Mouse (Mus musculus) neutrophil, adult 5-6 weeks (primary cell): ENCODE data around the gene Cybrd1. TPM values are rescaled to one million over a fixed set of nuclear protein-coding genes. Genes with fewer than 3 reads are reported as not detected.

Experiments
- total RNA-seq: library from RNA; stranded (forward); fragments of 200-1000 nt; gene quantifications from 2 replicates; pipeline ENCODE4 v1.2.3, GENCODE M21; 2017

Cybrd1 gene
- total RNA-seq, 1 experiment from 2014 or later = 0.12 TPM

Other genes starting within 250 kb of the Cybrd1 start
- gene Dcaf17, start 62.6 kb upstream of the Cybrd1 start, total RNA-seq = 13.4 and 22.5 TPM in 2 replicates
- 10.5 and 12.3 TPM in 2 replicates for gene Mettl8, start 62.3 kb upstream of the Cybrd1 start, total RNA-seq
- 117 and 118 TPM in 2 replicates for gene Dync1i2, start 93.8 kb downstream of the Cybrd1 start, total RNA-seq
- 36.6 and 40.6 TPM in 2 replicates for gene Slc25a12, start 249.8 kb downstream of the Cybrd1 start, total RNA-seq